Mouse (Mus musculus) gastrocnemius, postnatal 14 days (tissue): Measurements from ENCODE around the gene Ewsr1. TPM values are rescaled to one million over a fixed set of nuclear protein-coding genes. Genes with fewer than 3 reads are reported as not detected.
A peak's percentile ranks its signal among the peaks of the same experiment; 100 is the strongest.

Source experiments
- DNase-seq: peaks from one replicate; pipeline ENCODE4 v3.0.0; 2021; ENCODE audit warnings: mixed read lengths
- intact Hi-C: fragments of 180-260 bp; cut with DNase I; formaldehyde crosslinking; loops from one replicate; pipeline ENCODE4 v1.15.1; 2025; ENCODE audit warnings: low total_unique reads
- total RNA-seq, 2 experiments: library from RNA; stranded (reverse); gene quantifications; 2 replicates each; pipeline ENCODE4 v1.2.3; 2021

The Ewsr1 gene
- total RNA-seq, 2 experiments from 2014 or later = 87.0 to 90.4 TPM

GRCm38 (mm10) chr11:5060756-5061412 lies 38.2 kb downstream of the Ewsr1 start:
- intact Hi-C loops = loop anchor here (2.0 kb wide), 1 partner anchor 42 kb away; no protein-coding TSS in a partner anchor
- DNase-seq = peak; percentile 18

GRCm38 (mm10) chr11:5059704-5060156 lies 39.3 kb downstream of the Ewsr1 start:
- DNase-seq = peak; percentile 52
- intact Hi-C loops = loop anchor here (2.0 kb wide), 1 partner anchor 41 kb away; no protein-coding TSS in a partner anchor

- intact Hi-C loops = no loop called here
- DNase-seq = no peak
Observed at GRCm38 (mm10) chr11:5059230-5059629, 39.8 kb downstream of the Ewsr1 start.

GRCm38 (mm10) chr11:5058783-5059182 lies 40.3 kb downstream of the Ewsr1 start:
- intact Hi-C loops = no loop called here

DNA sequence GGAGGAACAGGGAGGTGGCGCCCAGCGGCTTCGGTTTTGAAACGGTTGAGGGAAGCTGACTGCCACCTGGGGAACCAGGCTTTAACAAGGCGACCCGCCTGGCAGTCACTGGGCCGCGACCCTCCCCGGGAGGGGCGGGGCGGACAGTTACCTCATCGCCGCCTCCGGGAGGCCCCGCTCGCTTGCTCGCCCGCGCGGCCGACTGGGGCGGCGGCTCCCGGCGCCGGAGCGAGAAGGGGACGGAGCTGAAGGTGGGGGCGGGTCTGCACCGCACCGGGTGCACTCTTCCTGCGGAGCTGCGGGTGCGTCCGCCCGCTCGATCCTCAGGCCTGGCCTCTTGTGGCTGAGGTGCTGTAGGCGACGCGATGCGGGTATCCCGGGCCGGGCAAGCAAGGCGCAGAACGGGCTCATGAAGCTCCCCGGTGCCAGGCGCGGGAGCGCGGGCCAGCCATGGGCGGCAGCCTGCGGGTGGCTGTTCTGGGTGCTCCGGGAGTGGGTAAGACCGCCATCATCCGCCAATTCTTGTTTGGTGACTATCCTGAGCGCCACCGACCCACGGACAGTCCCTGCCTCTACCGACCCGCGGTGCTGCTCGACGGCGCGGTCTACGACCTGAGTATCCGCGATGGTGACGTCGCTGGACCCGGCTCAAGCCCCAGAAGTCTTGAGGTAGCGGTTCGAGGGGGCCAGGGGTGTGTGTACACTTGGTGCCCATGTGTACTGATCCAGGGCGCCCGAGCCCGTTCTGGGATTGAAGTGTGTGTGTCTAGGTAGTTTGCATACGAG lies 41.0 kb downstream of the Ewsr1 start, which contains the start of gene Rasl10a:
Gene Rasl10a (plus strand): TSS at position 273 of the 786 bp plus-strand sequence.
- intact Hi-C loops = no loop called here
- peak; percentile 34 for DNase-seq

More at GRCm38 (mm10) chr11:5058783-5059182, 40.3 kb downstream of the Ewsr1 start:
- DNase-seq = no peak

GRCm38 (mm10) chr11:5057541-5057855 lies 41.6 kb downstream of the Ewsr1 start:
- intact Hi-C loops = no loop called here

DNA sequence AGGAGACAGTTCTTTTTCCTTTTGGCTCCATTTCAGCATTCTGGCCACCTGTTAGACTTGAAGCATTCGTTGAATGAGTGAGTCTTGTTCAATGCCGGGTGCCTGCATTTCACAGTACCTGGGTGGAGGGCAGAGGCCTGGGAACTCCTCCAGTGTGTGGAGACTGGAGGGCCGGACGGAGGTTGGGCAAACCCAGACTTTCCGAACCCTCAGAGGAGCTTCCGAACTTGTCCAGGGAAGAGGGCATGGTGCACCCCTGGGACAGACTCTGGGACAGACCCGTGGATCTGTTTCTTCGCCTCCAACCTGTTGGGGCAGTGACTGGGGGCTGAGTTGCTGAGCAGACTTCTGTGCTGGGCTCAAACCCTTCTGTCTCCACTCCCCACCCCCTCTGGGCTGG lies 42.0 kb downstream of the Ewsr1 start:
- DNase-seq = no peak
- intact Hi-C loops = no loop called here

More at GRCm38 (mm10) chr11:5057541-5057855, 41.6 kb downstream of the Ewsr1 start:
- DNase-seq = no peak

DNA sequence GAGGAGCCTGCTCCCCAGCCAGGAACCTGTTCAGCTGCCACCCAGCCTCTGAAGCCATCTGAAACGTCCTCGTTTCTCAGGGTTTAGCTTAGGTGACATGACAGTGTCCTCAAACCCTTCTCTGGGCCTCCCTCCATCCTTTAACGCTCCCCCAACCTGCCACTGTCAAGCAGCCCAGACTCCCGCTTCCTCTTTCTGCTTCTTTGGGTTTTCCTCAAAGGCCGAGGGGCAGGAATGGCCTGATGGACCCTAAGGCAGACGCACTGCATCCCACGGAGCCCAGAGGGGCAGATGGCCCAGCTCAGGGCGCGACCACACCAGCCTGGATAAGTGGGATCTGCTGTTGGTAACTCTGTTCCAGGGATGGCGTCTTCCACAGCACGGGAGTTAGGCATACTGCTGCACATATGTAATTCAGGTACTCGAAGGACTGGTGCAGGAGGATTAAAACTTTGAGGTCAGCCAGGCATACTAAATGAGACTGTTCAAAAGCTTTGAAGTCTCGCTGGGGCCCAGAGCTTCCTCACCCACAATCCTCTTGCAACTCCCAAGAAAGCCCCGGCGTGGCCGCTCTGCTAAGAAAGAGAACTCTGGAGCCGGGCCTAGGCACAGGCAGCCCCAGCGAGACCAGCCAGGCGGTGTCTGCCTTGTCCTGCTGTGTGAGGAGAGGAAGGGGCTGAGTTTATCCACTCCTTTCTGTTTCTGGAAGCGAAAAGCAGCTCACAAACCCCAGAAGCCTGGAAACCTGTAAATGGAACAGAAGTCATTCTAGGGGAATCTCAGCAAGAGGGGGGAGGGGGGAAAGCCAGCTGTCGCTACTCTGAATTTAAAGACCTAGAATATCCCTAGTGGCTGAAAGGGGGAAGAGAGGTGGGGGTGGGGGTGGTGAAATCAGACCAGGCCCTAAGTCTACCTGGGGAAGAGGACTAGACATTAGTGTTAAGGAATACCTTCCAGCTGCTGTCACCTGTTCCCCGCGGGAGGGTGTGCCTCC lies 42.8 kb downstream of the Ewsr1 start:
- DNase-seq = no peak
- intact Hi-C loops = no loop called here

GRCm38 (mm10) chr11:5054874-5055273 lies 44.2 kb downstream of the Ewsr1 start:
- DNase-seq = no peak
- intact Hi-C loops = no loop called here

DNA sequence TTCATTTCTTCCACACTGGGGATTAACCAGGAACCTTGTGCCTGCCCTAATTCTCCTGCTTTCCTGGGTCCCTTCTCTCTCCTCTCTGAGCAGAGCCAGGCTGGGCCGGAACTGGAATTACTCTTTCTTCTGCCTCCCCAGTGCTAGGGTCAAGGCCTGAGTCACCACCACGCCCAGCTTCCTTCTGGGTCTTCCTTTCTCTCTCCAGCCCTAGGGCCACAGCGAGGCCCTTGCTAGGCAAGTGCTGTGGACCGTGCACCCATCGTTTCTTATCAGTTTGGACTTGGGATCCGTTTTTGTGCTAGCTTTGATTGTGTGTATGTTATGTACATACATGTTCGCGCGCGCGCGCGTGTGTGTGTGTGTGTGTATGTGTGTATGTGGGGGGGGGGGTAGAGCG lies 44.9 kb downstream of the Ewsr1 start:
- no peak for DNase-seq
- intact Hi-C loops = no loop called here

DNA sequence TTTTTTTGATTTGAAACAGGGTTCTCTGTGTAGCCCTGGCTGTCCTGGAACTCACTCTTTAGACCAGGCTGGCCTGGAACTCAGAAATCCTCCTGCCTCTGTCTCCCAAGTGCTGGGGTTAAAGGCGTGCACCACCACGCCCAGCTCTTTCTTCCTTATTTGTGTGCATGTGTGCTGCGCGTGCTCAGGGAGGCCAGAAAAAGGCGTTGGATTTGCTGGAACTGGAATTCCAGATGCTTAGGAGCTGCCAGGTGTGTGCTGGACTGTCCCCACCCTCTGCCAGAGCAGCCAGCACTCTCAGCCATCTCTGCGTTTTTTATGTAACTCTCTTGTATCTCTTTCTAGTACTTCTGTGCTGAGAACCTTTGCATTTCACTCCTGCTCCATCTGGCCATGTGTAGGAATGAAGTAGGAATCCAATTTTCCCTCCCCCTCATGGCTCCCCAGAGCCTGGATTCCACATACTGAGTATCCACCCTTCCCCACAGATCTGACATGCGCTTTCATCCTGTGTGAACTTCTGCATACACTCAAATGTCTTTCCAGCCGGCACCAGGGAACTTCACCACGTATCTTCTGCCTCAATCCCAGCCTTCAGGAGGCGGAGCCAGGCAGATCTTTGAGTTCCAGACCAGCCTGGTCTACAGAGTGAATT lies 46.7 kb downstream of the Ewsr1 start:
- intact Hi-C loops = no loop called here
- DNase-seq = no peak

GRCm38 (mm10) chr11:5051629-5052028 lies 47.4 kb downstream of the Ewsr1 start:
- DNase-seq = no peak
- intact Hi-C loops = no loop called here

- intact Hi-C loops = no loop called here
- DNase-seq = no peak
Observed at GRCm38 (mm10) chr11:5046321-5046926, 52.6 kb downstream of the Ewsr1 start.

- intact Hi-C loops = no loop called here
Observed at GRCm38 (mm10) chr11:5042645-5043381, 56.3 kb downstream of the Ewsr1 start.

DNA sequence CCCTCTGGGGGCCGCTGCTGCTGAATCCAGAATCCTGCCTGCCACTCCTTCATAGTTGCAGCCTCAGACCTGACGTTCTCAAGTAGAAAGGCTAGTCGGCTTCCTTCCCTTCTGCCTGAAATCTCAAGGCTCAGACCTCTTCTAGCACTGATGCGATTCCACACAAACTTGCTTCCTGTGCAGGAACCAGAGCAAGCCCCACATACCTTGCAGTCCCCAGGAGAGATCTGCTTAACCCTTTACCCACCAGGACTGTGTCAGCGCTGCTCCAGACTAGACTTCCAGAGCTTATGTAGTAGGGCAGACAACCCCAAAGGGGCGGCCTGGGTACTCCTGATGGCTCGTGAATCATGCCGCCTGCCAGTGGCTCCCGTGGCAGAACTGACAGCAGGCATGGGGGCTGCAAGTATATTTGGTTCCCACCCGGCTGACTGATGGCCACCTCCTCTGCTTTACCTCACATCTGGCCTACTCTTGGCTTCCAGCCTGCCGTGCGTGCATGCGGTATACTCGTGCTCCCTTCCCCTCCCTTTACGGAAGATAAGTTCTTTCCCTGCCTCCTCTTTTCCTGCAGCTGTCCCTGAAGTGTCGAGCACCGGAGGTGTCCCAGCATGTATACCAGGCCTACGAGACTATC lies 57.8 kb downstream of the Ewsr1 start:
- no peak for DNase-seq

More at GRCm38 (mm10) chr11:5042645-5043381, 56.3 kb downstream of the Ewsr1 start:
- no peak for DNase-seq

DNA sequence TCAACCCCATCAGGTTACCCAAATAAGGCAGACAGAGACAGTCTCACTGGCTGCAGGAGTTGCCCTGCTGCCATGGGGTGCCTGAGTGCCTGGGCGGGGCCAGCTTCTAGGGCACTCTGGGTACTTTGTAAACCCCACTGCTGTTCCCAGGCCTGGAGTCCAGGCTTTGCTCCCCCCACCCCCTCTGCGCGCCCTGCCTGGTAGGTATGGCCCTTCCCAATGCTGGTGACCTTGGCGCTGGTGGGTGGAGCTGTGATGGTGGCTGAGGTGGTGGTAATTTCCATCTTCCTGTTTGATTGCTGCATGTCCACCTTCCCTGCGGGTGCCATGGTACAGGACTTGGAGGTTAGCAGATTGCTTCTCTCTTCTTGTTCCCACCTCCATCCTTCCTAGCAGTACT lies 58.5 kb downstream of the Ewsr1 start:
- intact Hi-C loops = no loop called here
- no peak for DNase-seq

More for the DNA sequence above, 57.8 kb downstream of the Ewsr1 start:
- intact Hi-C loops = no loop called here

- intact Hi-C loops = no loop called here
- DNase-seq = peak; percentile 63
Observed at GRCm38 (mm10) chr11:5037146-5037854, 61.8 kb downstream of the Ewsr1 start.
